Mouse (Mus musculus) bone marrow, adult 2 months (tissue): ENCODE data around the gene Gm49396. TPM values are rescaled to one million over a fixed set of nuclear protein-coding genes. Genes with fewer than 3 reads are reported as not detected.
A peak's percentile ranks its signal among the peaks of the same experiment; 100 is the strongest.

Experiments used
- H3K27ac ChIP-seq: fragments of 200-500 bp; 2 replicates; pipeline ENCODE4 v1.5.1; 2012; ENCODE audit warnings: low read depth, mild to moderate bottlenecking, control low read depth, inconsistent platforms, low read length; ENCODE audit not compliant: control insufficient read depth, poor library complexity, insufficient read depth
- H3K4me1 ChIP-seq: fragments of 200-500 bp; 2 replicates; pipeline ENCODE4 v1.6.1; 2011; ENCODE audit warnings: low read length; ENCODE audit not compliant: control insufficient read depth, insufficient read depth
- H3K4me3 ChIP-seq: fragments of 200-500 bp; replicated peaks from 2 replicates; pipeline ENCODE3; 2011; ENCODE audit warnings: mild to moderate bottlenecking, low read depth, low read length, control low read depth; ENCODE audit not compliant: control insufficient read depth
- CTCF ChIP-seq: fragments of 200-500 bp; IDR thresholded peaks from 2 replicates; pipeline ENCODE4 v1.5.1; 2011; ENCODE audit warnings: low read length, control low read depth; ENCODE audit not compliant: control insufficient read depth, insufficient read depth
- POLR2A ChIP-seq: fragments of 200-500 bp; IDR thresholded peaks from 2 replicates; pipeline ENCODE4 v1.6.1; 2011; ENCODE audit warnings: low read depth, mild to moderate bottlenecking, control low read depth, low read length, borderline replicate concordance; ENCODE audit not compliant: control insufficient read depth
- WGBS: fragments of 180-500 bp; shearing (Covaris S2); methylation state at CpG from one replicate; pipeline ENCODE4 v1.1.7; 2018; 5-methylcytosine and 5-hydroxymethylcytosine counted together
- polyA plus RNA-seq: library from polyadenylated mRNA; stranded (reverse); fragments of >200 nt; gene quantifications from 2 replicates; pipeline ENCODE4 v1.2.4, GENCODE M21; 2011; ENCODE audit warnings: low replicate concordance; ENCODE audit not compliant: missing spikeins, insufficient read depth, insufficient read length

Gene Gm49396
- polyA plus RNA-seq, 1 experiment, result 11.0 TPM

DNA sequence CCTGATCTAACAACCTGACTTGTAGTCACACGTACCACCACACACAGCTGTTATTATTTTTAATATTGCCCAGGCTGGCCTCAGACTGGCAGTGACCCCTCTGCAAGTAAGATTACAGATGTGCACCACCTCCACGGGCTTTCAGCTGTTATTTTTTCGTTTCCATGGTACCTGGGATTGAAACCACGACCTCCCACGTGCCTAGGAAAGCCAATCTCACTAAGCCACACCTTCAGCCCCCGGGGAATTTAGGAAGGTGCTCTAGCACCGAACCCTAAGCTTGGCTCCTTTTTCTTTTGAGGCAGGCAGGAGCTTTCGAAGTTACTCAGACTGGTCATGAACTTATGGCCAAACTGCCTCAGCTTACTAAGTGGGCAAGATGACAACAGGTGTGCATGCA is 41.3 kb downstream of the Gm49396 start:
- H3K27ac ChIP-seq, result no peak overlapping the region
- H3K4me3 ChIP-seq, result no peak overlapping the region
- H3K4me1 ChIP-seq, result no peaks in the 10 kb centered on the region; the same call in 1 of the 2 replicates
- WGBS, result 42% methylated on average over 8 of the region's 8 CpGs
- no peak for TF ChIP-seq CTCF
- no peak for TF ChIP-seq POLR2A

DNA sequence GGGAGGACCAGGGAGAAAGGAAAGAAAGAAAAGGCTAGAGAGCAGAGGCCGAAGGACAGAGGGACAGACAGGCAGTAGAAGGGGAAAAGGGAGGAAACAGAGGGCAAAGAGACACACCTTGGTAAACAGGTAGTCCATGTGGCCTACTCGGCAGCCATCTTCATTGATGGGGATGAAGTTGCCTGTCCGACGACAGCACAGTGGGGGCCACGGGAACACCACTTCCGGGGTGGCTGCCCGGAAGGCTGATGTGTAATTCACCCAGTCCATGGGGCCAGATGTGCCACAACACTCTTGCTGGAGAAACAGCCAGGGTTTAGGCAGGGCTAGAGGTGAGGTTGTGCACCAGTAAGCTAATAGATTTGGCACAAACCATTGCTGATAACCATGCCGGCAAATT is 41.8 kb downstream of the Gm49396 start:
- WGBS, result 83% methylated on average over 8 of the region's 8 CpGs
- Histone ChIP-seq H3K4me3 (no peak overlapping the region), H3K27ac (no peak overlapping the region), H3K4me1 (no peaks in the 10 kb centered on the region; the same call in 1 of the 2 replicates)
- TF ChIP-seq CTCF (no peak), POLR2A (no peak)

DNA sequence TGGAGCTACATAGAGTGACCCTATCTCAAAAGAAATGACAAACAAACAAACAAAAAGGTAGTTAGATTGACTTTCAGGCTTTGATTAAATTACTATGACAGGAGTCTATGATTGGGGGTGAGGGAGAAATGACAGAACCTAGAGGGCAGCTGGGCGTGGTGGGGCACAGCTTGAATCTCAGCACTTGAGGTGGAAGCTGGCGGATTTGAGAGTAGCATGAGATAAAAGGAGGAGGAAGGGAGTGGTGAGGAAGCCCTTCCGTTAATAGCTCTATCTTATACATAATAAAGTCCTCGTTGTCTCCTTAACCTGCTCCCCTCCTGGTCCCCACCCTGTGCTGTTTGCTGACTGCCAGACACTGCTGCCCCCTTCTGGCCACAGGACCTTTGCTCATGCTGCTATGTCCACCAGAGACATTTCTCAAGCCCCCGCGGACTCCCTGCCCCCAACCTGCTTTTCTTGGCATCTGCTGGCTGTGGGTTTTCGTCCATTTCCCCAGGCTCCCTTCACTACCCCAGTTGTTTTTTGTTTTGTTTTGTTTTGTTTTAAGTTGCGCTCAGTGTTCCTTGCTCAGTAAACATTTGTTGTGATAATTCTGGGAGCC is 44.7 kb downstream of the Gm49396 start:
- Histone ChIP-seq H3K4me1 (no peaks in the 10 kb centered on the region), H3K4me3 (no peak overlapping the region), H3K27ac (no peak overlapping the region)
- WGBS, result 16% methylated on average over 8 of the region's 8 CpGs
- TF ChIP-seq POLR2A, result no peak
- TF ChIP-seq CTCF, result peak; percentile 83

DNA sequence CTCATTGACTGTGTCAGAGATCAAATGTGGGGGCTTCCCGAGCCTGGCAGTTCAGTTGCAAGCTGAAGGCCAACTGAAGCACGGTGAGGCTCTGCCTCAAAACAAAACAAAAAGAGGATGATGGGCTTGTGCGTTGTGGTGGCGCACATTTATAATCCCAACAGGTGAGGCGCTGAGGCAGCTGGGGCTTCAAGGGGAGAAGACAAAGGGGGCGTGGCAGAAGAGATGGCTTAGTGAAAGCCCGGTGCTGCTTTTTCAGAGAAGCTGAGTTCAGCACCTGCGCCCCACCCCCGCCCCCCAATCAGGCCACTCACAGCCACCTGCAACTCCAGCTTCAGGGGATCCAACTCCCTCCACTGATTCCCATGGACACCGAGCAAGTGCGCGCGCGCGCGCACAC is 45.3 kb downstream of the Gm49396 start:
- 57% methylated on average over 16 of the region's 16 CpGs for WGBS
- Histone ChIP-seq H3K27ac (no peak overlapping the region), H3K4me3 (no peak overlapping the region), H3K4me1 (no peaks in the 10 kb centered on the region)
- TF ChIP-seq CTCF, result no peak
- no peak for TF ChIP-seq POLR2A

DNA sequence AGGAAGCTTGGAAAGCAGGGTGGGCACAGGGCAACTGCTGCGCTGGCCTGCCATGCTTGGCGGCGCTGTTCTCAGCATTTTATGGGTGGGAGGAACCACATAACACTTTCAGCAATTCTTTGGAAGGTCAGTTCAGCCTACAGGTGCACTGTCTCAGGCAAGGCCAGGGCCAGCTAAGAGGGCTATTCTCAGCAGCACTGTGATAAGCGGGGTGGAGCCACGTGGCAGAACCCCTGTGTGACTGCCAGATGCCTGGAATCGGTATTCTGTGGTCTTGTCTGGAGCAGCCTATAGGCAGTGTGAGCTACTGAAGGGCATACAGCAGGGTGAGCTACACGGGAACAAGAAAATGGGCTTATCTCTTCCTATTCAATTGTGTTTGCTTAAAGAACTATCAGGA is 46.9 kb downstream of the Gm49396 start:
- TF ChIP-seq POLR2A (no peak), CTCF (no peak)
- Histone ChIP-seq H3K27ac (no peak overlapping the region), H3K4me3 (no peak overlapping the region), H3K4me1 (no peaks in the 10 kb centered on the region)
- 65% methylated on average over 7 of the region's 7 CpGs for WGBS

DNA sequence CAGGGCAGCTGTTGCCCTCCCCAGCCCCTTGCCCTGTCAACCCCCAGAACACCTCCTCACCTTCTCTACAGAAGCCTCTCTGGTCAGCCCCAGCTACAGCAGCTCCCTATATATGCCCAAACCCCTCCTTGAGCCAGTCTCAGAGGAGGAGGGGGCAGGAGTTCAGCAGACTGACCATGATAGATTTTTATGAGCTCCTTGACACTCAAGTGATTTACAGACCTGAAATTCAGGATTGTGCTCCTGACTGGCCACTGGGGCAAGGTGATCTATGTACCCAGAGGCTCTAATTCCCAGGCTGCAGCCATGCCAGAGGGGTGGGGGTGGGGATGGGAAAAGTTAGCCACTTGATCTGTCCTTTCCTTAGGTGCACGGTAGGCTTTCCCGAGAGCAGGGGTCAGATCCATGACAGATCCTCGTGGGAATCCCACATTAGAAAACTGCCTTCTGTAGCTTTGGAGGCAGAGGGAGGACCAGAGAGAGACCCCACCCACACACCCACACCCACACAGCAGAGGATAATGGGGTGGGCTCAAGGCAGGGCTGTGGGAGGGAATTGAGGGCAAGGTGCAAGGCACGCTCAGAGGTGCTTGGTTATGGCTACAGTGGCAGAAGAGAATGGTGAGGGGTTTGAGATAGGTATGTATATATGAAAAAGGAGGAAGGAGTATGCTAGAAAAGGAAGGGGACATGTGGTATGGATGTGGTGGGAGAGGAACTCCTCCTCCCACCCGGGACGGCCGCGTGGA is 49.7 kb downstream of the Gm49396 start, which contains the start of gene Upk1a:
Upk1a (minus strand) TSS at position 194 of the 749 bp plus-strand sequence.
- Histone ChIP-seq H3K4me1 (no peaks in the 10 kb centered on the region), H3K27ac (no peak within 1 kb of the TSS), H3K4me3 (no peak within 1 kb of the TSS)
- TF ChIP-seq POLR2A (no peak), CTCF (no peak)
- WGBS, result 70% methylated on average over 8 of the region's 8 CpGs

DNA sequence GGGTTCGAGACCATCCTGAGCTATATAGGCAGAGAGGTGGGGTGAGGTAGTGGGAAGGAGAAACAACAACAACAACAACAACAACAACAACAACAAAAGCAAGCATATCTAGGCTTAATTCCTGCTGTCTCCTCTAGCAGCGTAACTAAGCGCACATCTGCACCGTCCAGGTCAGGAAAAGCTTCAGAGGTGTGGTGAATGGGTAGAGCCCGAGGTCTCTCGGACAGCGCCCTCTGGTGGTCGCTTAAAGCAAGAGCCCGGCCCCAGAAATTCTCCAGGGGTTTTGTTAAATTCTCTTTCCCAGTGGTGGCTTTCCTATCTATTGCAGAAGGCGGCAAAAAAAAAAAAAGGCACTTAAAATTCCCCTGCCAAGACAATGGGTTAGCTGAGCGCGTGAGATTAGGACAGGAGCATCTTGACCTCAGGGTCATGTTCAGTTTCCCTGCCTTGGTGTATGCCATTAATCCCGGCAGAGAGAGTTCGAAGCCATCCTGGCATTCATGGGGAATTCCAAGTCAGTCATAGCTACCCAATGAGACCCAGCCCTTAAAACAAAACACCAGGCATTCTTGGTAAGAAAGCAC is 50.5 kb downstream of the Gm49396 start:
- Histone ChIP-seq H3K4me3 (no peak overlapping the region), H3K27ac (no peak overlapping the region), H3K4me1 (no peaks in the 10 kb centered on the region)
- 18% methylated on average over 14 of the region's 14 CpGs for WGBS
- TF ChIP-seq CTCF (peak; percentile 78), POLR2A (no peak)

DNA sequence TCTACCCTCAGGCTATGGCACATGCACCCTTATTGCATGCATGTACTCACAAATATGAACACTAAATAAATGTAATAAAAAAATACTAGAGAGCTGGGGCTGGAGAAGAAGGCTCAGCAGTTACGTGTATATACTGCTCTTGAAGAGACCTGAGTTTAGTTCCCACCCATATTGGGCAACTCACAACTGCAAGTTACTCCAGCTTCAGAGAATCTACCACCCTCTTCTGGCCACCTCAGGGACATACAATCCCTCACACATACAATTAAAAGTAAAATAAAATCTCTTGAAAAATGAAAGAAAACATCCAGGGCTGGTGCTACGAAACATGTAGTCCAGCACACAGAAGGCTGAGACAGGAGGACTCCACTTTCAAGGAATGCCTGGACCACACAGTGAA is 51.3 kb downstream of the Gm49396 start:
- TF ChIP-seq CTCF (no peak), POLR2A (no peak)
- Histone ChIP-seq H3K27ac (no peak overlapping the region), H3K4me3 (no peak overlapping the region), H3K4me1 (no peaks in the 10 kb centered on the region)
- 41% methylated on average over 2 of the region's 2 CpGs for WGBS

DNA sequence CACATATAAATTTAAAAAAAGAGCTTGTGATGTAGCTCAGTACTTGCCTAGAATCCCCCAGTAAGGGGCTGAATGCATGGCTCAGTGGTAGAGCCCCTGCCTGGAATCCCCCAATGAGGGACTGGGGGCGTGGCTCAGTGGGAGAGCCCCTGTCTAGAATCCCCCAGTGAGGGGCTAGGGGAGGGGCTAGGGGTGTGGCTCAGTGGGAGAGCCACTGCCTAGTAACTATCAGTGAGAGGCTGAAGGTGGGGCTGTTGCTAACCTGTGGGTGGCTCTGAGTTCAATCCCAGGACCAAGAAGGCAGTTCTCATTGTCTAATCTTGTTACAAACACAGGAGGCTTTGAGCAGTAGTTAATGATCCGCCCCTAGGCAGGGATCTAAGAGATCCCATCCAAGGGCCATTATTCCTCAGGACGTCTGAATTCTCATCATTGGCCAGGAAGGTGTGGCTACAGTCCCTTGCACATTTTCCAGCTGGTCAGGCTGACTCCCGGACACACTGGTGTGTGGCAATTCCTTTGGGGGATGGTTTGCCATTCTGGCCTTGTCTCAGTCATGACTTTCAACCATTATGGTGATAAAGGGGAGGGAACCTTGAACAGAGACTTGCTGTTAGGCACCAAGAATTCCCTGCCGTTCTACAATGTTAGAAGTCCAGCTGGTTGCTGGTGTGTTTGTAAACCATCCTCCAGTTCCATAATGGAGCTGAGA is 52.1 kb downstream of the Gm49396 start:
- no peak for TF ChIP-seq CTCF
- no peak overlapping the region for H3K4me3 ChIP-seq
- H3K4me1 ChIP-seq, result no peaks in the 10 kb centered on the region
- WGBS, result 63% methylated on average over 5 of the region's 5 CpGs
- H3K27ac ChIP-seq, result no peak overlapping the region

Other genes starting within 250 kb of the Gm49396 start
- gene Syne4, start 248.5 kb upstream of the Gm49396 start, polyA plus RNA-seq, result 1.3 and 8.9 TPM in 2 replicates
- gene E130208F15Rik, start 241.6 kb upstream of the Gm49396 start, polyA plus RNA-seq, result 0.56 TPM in 1 of 2 replicates, not detected in the other
- 6.3 and 10.1 TPM in 2 replicates for gene Sdhaf1, start 239.4 kb upstream of the Gm49396 start, polyA plus RNA-seq
- 0.45 and 0.70 TPM in 2 replicates for gene Lrfn3, start 200.6 kb upstream of the Gm49396 start, polyA plus RNA-seq
- 164 and 433 TPM in 2 replicates for gene Tyrobp, start 149.6 kb upstream of the Gm49396 start, polyA plus RNA-seq
- 47.8 and 107 TPM in 2 replicates for gene Hcst, start 143.5 kb upstream of the Gm49396 start, polyA plus RNA-seq
- gene Nfkbid, start 141.6 kb upstream of the Gm49396 start, polyA plus RNA-seq, result 12.3 and 34.2 TPM in 2 replicates
- gene Aplp1, start 117.8 kb upstream of the Gm49396 start, polyA plus RNA-seq, result 6.2 TPM in 1 of 2 replicates, not detected in the other
- 0.25 and 4.8 TPM in 2 replicates for gene Kirrel2, start 105.7 kb upstream of the Gm49396 start, polyA plus RNA-seq
- gene Nphs1, start 105.0 kb upstream of the Gm49396 start, polyA plus RNA-seq, result 1.5 TPM in 1 of 2 replicates, not detected in the other
- 1.9 and 3.1 TPM in 2 replicates for gene Prodh2, start 69.7 kb upstream of the Gm49396 start, polyA plus RNA-seq
- gene Arhgap33, start 28.3 kb upstream of the Gm49396 start, polyA plus RNA-seq, result 45.1 and 61.6 TPM in 2 replicates
- gene Hspb6, start 11.2 kb upstream of the Gm49396 start, polyA plus RNA-seq, result 13.1 and 19.0 TPM in 2 replicates
- 4.2 and 12.8 TPM in 2 replicates for gene Proser3, start 11.0 kb upstream of the Gm49396 start, polyA plus RNA-seq
- 22.2 and 47.7 TPM in 2 replicates for gene Lin37, start 3.5 kb upstream of the Gm49396 start, polyA plus RNA-seq
- 28.8 and 71.1 TPM in 2 replicates for gene U2af1l4, start within 50 bp of the Gm49396 start, polyA plus RNA-seq
- gene Psenen, start 283 bp downstream of the Gm49396 start, polyA plus RNA-seq, result 50.7 and 98.9 TPM in 2 replicates
- gene Igflr1, start 2.1 kb downstream of the Gm49396 start, polyA plus RNA-seq, result 11.3 and 15.7 TPM in 2 replicates
- gene Kmt2b, start 25.4 kb downstream of the Gm49396 start, polyA plus RNA-seq, result 35.5 and 102 TPM in 2 replicates
- 3.1 TPM in 1 of 2 replicates, not detected in the other for gene Zbtb32, start 35.6 kb downstream of the Gm49396 start, polyA plus RNA-seq
- 1.4 TPM in 1 of 2 replicates, not detected in the other for gene Upk1a, start 49.5 kb downstream of the Gm49396 start, polyA plus RNA-seq
- gene Cox6b1, start 62.8 kb downstream of the Gm49396 start, polyA plus RNA-seq, result 443 and 613 TPM in 2 replicates
- not detected in 2 replicates for gene Etv2, start 72.5 kb downstream of the Gm49396 start, polyA plus RNA-seq
- 24.9 and 25.2 TPM in 2 replicates for gene Rbm42, start 87.0 kb downstream of the Gm49396 start, polyA plus RNA-seq
- 19.5 and 32.1 TPM in 2 replicates for gene Haus5, start 101.7 kb downstream of the Gm49396 start, polyA plus RNA-seq
- gene Pmis2, start 108.3 kb downstream of the Gm49396 start, polyA plus RNA-seq, result not detected in 2 replicates
- gene 2200002J24Rik, start 135.6 kb downstream of the Gm49396 start, polyA plus RNA-seq, result not detected in 2 replicates
- gene Atp4a, start 148.9 kb downstream of the Gm49396 start, polyA plus RNA-seq, result 0.95 TPM in 1 of 2 replicates, not detected in the other
- gene Tmem147, start 166.2 kb downstream of the Gm49396 start, polyA plus RNA-seq, result 49.6 and 95.6 TPM in 2 replicates
- not detected in 2 replicates for gene Gapdhs, start 180.3 kb downstream of the Gm49396 start, polyA plus RNA-seq
- 3.5 and 6.4 TPM in 2 replicates for gene Sbsn, start 188.1 kb downstream of the Gm49396 start, polyA plus RNA-seq
- 3.1 TPM in 1 of 2 replicates, not detected in the other for gene Dmkn, start 200.4 kb downstream of the Gm49396 start, polyA plus RNA-seq
- gene Krtdap, start 224.6 kb downstream of the Gm49396 start, polyA plus RNA-seq, result not detected in 2 replicates